In the genomic region with DNA sequence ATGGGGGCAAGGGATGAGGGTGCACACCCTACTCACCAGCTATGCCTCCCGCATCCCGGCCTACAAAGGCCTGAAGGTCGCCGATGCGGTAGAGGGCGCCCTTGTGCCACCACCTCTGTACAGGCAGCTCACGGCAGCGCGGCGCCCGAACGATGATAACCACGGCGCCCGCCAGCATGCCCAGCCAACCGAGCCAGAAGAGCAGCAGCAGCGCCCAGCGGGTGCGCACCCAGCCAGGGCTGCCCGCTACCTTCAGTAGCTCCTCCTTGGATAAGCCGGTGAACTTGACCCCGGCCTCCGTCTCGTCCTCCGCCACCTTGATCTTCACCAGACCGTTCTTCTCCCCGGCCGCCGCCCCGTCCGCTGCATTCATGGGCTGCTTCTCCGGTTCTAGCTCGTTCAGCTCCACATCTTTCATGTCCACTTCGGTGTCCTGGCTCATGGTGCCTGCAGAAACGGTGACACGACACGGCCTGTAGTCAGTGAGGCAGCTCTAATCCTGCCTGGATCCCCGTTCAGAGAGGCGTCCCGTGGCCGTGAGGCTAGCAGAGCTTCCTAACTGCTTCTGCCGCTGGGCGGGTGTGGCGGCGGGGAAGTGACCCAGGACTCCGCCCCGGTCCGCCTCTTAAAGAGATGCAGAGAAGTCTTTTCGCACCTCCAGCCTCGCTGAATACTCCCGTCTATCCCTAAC, we compare ENCODE assay signal across 8 mouse cellular contexts. TPM values are rescaled to one million over a fixed set of nuclear protein-coding genes. Genes with fewer than 3 reads are reported as not detected.
DNase-seq lines count a peak whose midpoint lies in the region; ATAC-seq lines count a peak whose summit lies in the region.

No protein-coding gene starts in this region.

- H3K9ac ChIP-seq in heart, embryonic 15.5 days, result peak overlapping the region; percentile 79
- H3K9ac ChIP-seq in liver, embryonic 13.5 days, result peak overlapping the region; percentile 94
- peak overlapping the region; percentile 75 for H3K9ac ChIP-seq in stomach, embryonic 14.5 days (replicated peaks; ENCODE audit: low read depth, low read length)

- peak overlapping the region; percentile 77 for H3K4me2 ChIP-seq in heart, embryonic 15.5 days
- peak overlapping the region; percentile 89 for H3K4me2 ChIP-seq in liver, embryonic 13.5 days
- H3K4me2 ChIP-seq in stomach, embryonic 14.5 days (replicated peaks; ENCODE audit: low read depth, low read length), result peak overlapping the region; percentile 78

- no peaks in the 10 kb centered on the region for H3K9me3 ChIP-seq in forebrain, embryonic 10.5 days
- H3K9me3 ChIP-seq in heart, embryonic 15.5 days (replicated peaks), result no peaks in the 10 kb centered on the region
- H3K9me3 ChIP-seq in liver, embryonic 13.5 days (replicated peaks), result no peaks in the 10 kb centered on the region
- no peaks in the 10 kb centered on the region for H3K9me3 ChIP-seq in stomach, embryonic 14.5 days (ENCODE audit: control insufficient read depth, low read depth, low read length)

- H3K36me3 ChIP-seq in forebrain, embryonic 10.5 days (replicated peaks), result peaks cover 38% of the 10 kb centered on the region
- peaks cover 24% of the 10 kb centered on the region for H3K36me3 ChIP-seq in heart, embryonic 15.5 days
- peaks cover 42% of the 10 kb centered on the region for H3K36me3 ChIP-seq in liver, embryonic 13.5 days
- H3K36me3 ChIP-seq in stomach, embryonic 14.5 days (ENCODE audit: control insufficient read depth, insufficient read depth, low read length), result peaks cover 28% of the 10 kb centered on the region

- H3K4me3 ChIP-seq in forebrain, embryonic 10.5 days, result peak overlapping the region; percentile 84
- H3K4me3 ChIP-seq in heart, embryonic 15.5 days, result peak overlapping the region; percentile 66
- peak overlapping the region; percentile 90 for H3K4me3 ChIP-seq in liver, embryonic 13.5 days (replicated peaks)
- peak overlapping the region; percentile 76 for H3K4me3 ChIP-seq in stomach, embryonic 14.5 days (ENCODE audit: low read depth, low read length)

- peak overlapping the region; percentile 94 for H3K27ac ChIP-seq in forebrain, embryonic 10.5 days
- H3K27ac ChIP-seq in heart, embryonic 15.5 days, result peak overlapping the region; percentile 88
- H3K27ac ChIP-seq in liver, embryonic 13.5 days, result peak overlapping the region; percentile 99
- peak overlapping the region; percentile 80 for H3K27ac ChIP-seq in stomach, embryonic 14.5 days (ENCODE audit: low read length)

- under 1% methylated on average over 51 of the region's 51 CpGs for WGBS in forebrain, embryonic 10.5 days
- WGBS in heart, embryonic 15.5 days, result 0% methylated on average over 51 of the region's 51 CpGs
- under 1% methylated on average over 51 of the region's 51 CpGs for WGBS in liver, embryonic 13.5 days (ENCODE audit: insufficient replicate concordance)
- under 1% methylated on average over 51 of the region's 51 CpGs for WGBS in stomach, embryonic 14.5 days

- no peaks in the 10 kb centered on the region for H3K27me3 ChIP-seq in forebrain, embryonic 10.5 days (ENCODE audit: poor library complexity, severe bottlenecking)
- H3K27me3 ChIP-seq in heart, embryonic 15.5 days, result no peaks in the 10 kb centered on the region
- no peaks in the 10 kb centered on the region for H3K27me3 ChIP-seq in liver, embryonic 13.5 days
- H3K27me3 ChIP-seq in stomach, embryonic 14.5 days (ENCODE audit: control insufficient read depth, insufficient read depth, low read length), result no peaks in the 10 kb centered on the region

- ATAC-seq in heart, embryonic 15.5 days (replicated peaks; ENCODE audit: insufficient number of reproducible peaks, insufficient read depth, low FRiP score, low read depth), result peak; percentile 90
- ATAC-seq in liver, embryonic 13.5 days (ENCODE audit: low read depth), result peak; percentile 82
- ATAC-seq in stomach, embryonic 14.5 days (ENCODE audit: insufficient number of reproducible peaks, insufficient read depth, low FRiP score, low read depth), result peak; percentile 87

- H3K4me1 ChIP-seq in forebrain, embryonic 10.5 days, result peaks cover 36% of the 10 kb centered on the region
- peaks cover 40% of the 10 kb centered on the region for H3K4me1 ChIP-seq in heart, embryonic 15.5 days (replicated peaks)
- peaks cover 83% of the 10 kb centered on the region for H3K4me1 ChIP-seq in liver, embryonic 13.5 days (replicated peaks)
- peaks cover 21% of the 10 kb centered on the region for H3K4me1 ChIP-seq in stomach, embryonic 14.5 days (ENCODE audit: control insufficient read depth, insufficient read depth, low read length)

- DNase-seq in CD4-positive, CD25-positive, alpha-beta regulatory T cell, adult 2 months (ENCODE audit: low read depth, low spot score), result peak; percentile 96
- DNase-seq in c-Kit-negative CD71-positive TER-119-positive erythroid progenitor cells, embryonic 14.5 days (ENCODE audit: low read depth, low spot score), result peak; percentile 84
- peak; percentile 90 for DNase-seq in forebrain, embryonic 10.5 days (ENCODE audit: extremely low spot score, low spot score)
- DNase-seq in kidney, postnatal 25 days, result peak; percentile 96 to 97
- DNase-seq in liver, embryonic 13.5 days, result peak; percentile 93
- DNase-seq in natural killer cell, adult 2 months (ENCODE audit: low spot score in 2 of 2), result peak; percentile 87 to 92

RNA-seq across cellular contexts. Expression of a gene that starts 9.7 kb away (rescaled TPM):
- 136 and 149 TPM in 2 replicates for polyA plus RNA-seq in forebrain, embryonic 10.5 days (2016; fragmentation: Nextera tagmentation; extraction: Ambion mirVana)
- polyA plus RNA-seq in heart, embryonic 15.5 days (2015; fragmentation: Nextera tagmentation; extraction: Ambion mirVana), result 59.4 and 71.5 TPM in 2 replicates
- 118 and 128 TPM in 2 replicates for polyA plus RNA-seq in liver, embryonic 13.5 days (2015; fragmentation: Nextera tagmentation; extraction: Ambion mirVana)
- 80.8 and 91.1 TPM in 2 replicates for polyA plus RNA-seq in stomach, embryonic 14.5 days (2014; fragmentation: Nextera tagmentation; extraction: Ambion mirVana)

RNA-seq across cellular contexts. Expression of a gene that starts 22.2 kb away (rescaled TPM):
- polyA plus RNA-seq in forebrain, embryonic 10.5 days (2016; fragmentation: Nextera tagmentation; extraction: Ambion mirVana), result 120 and 126 TPM in 2 replicates
- polyA plus RNA-seq in heart, embryonic 15.5 days (2015; fragmentation: Nextera tagmentation; extraction: Ambion mirVana), result 42.8 and 59.3 TPM in 2 replicates
- polyA plus RNA-seq in liver, embryonic 13.5 days (2015; fragmentation: Nextera tagmentation; extraction: Ambion mirVana), result 80.8 and 81.6 TPM in 2 replicates
- 79.4 and 85.6 TPM in 2 replicates for polyA plus RNA-seq in stomach, embryonic 14.5 days (2014; fragmentation: Nextera tagmentation; extraction: Ambion mirVana)

RNA-seq across cellular contexts. Expression of a gene that starts 27.1 kb away (rescaled TPM):
- 3.4 and 3.7 TPM in 2 replicates for polyA plus RNA-seq in forebrain, embryonic 10.5 days (2016; fragmentation: Nextera tagmentation; extraction: Ambion mirVana)
- 0.69 and 1.9 TPM in 2 replicates for polyA plus RNA-seq in heart, embryonic 15.5 days (2015; fragmentation: Nextera tagmentation; extraction: Ambion mirVana)
- 0.81 and 1.3 TPM in 2 replicates for polyA plus RNA-seq in liver, embryonic 13.5 days (2015; fragmentation: Nextera tagmentation; extraction: Ambion mirVana)
- polyA plus RNA-seq in stomach, embryonic 14.5 days (2014; fragmentation: Nextera tagmentation; extraction: Ambion mirVana), result 1.0 and 1.9 TPM in 2 replicates

RNA-seq across cellular contexts. Expression of a gene that starts 27.8 kb away (rescaled TPM):
- 86.8 and 87.8 TPM in 2 replicates for polyA plus RNA-seq in forebrain, embryonic 10.5 days (2016; fragmentation: Nextera tagmentation; extraction: Ambion mirVana)
- 81.0 and 92.0 TPM in 2 replicates for polyA plus RNA-seq in heart, embryonic 15.5 days (2015; fragmentation: Nextera tagmentation; extraction: Ambion mirVana)
- 48.2 and 51.9 TPM in 2 replicates for polyA plus RNA-seq in liver, embryonic 13.5 days (2015; fragmentation: Nextera tagmentation; extraction: Ambion mirVana)
- polyA plus RNA-seq in stomach, embryonic 14.5 days (2014; fragmentation: Nextera tagmentation; extraction: Ambion mirVana), result 141 and 143 TPM in 2 replicates

RNA-seq across cellular contexts. Expression of a gene that starts 43.4 kb away (rescaled TPM):
- polyA plus RNA-seq in forebrain, embryonic 10.5 days (2016; fragmentation: Nextera tagmentation; extraction: Ambion mirVana), result 254 and 275 TPM in 2 replicates
- 100 and 132 TPM in 2 replicates for polyA plus RNA-seq in heart, embryonic 15.5 days (2015; fragmentation: Nextera tagmentation; extraction: Ambion mirVana)
- 93.3 and 104 TPM in 2 replicates for polyA plus RNA-seq in liver, embryonic 13.5 days (2015; fragmentation: Nextera tagmentation; extraction: Ambion mirVana)
- polyA plus RNA-seq in stomach, embryonic 14.5 days (2014; fragmentation: Nextera tagmentation; extraction: Ambion mirVana), result 168 and 178 TPM in 2 replicates

Comparison
In these comparisons a context has a peak if more than half of its experiments do, and no peak if none do; other contexts are left out.
1. Peak in every context shown above with its lines: DNase-seq, ATAC-seq, H3K4me3 ChIP-seq and H3K27ac ChIP-seq.